Mouse (Mus musculus) kidney, embryonic 15.5 days (tissue): ENCODE measurements around the gene Gm42742. TPM values are rescaled to one million over a fixed set of nuclear protein-coding genes. Genes with fewer than 3 reads are reported as not detected.

Source experiments
- microRNA-seq: library from miRNA; unstranded; fragments of <30 nt; microRNA quantifications from one replicate; pipeline ENCODE4, GENCODE M21; 2016
- polyA plus RNA-seq: library from polyadenylated mRNA; unstranded; fragments of >200 nt; fragmentation: Nextera tagmentation; extraction: Ambion mirVana; gene quantifications from 2 replicates; pipeline ENCODE4 v1.2.1, GENCODE M21; 2015

Gene Gm42742
- polyA plus RNA-seq, 1 experiment from 2014 or later, result 52.6 TPM

Small RNA genes within 50 kb of the gene (microRNA-seq; reads per million reads assigned to microRNA genes)
- gene Gm44343, result not detected

Other genes with a start within 250 kb of the Gm42742 start
- 81.5 and 82.2 TPM in 2 replicates for gene Ypel3, start 244.1 kb downstream of the Gm42742 start, polyA plus RNA-seq
- gene Tbx6, start 239.6 kb downstream of the Gm42742 start, polyA plus RNA-seq, result 0.37 and 0.51 TPM in 2 replicates
- 257 and 272 TPM in 2 replicates for gene Ppp4c, start 228.6 kb downstream of the Gm42742 start, polyA plus RNA-seq
- gene Fam57b, start 223.4 kb downstream of the Gm42742 start, polyA plus RNA-seq, result 0.52 and 0.54 TPM in 2 replicates
- not detected in 2 replicates for gene 4930451I11Rik, start 189.5 kb downstream of the Gm42742 start, polyA plus RNA-seq
- 6.6 and 11.4 TPM in 2 replicates for gene Doc2a, start 173.7 kb downstream of the Gm42742 start, polyA plus RNA-seq
- 36.8 and 40.1 TPM in 2 replicates for gene Hirip3, start 159.1 kb downstream of the Gm42742 start, polyA plus RNA-seq
- 88.9 and 91.0 TPM in 2 replicates for gene Ino80e, start 158.7 kb downstream of the Gm42742 start, polyA plus RNA-seq
- 45.8 and 54.2 TPM in 2 replicates for gene Taok2, start 136.4 kb downstream of the Gm42742 start, polyA plus RNA-seq
- gene Tmem219, start 98.2 kb downstream of the Gm42742 start, polyA plus RNA-seq, result 28.5 and 31.6 TPM in 2 replicates
- gene Kctd13, start 92.2 kb downstream of the Gm42742 start, polyA plus RNA-seq, result 15.5 and 17.0 TPM in 2 replicates
- gene Asphd1, start 71.5 kb downstream of the Gm42742 start, polyA plus RNA-seq, result 0.21 TPM in 1 of 2 replicates, not detected in the other
- 1.3 and 2.5 TPM in 2 replicates for gene Sez6l2, start 70.5 kb downstream of the Gm42742 start, polyA plus RNA-seq
- 106 and 115 TPM in 2 replicates for gene Cdipt, start 45.2 kb downstream of the Gm42742 start, polyA plus RNA-seq
- gene Cdiptos, start 45.0 kb downstream of the Gm42742 start, polyA plus RNA-seq, result 1.4 and 1.5 TPM in 2 replicates
- 15.3 and 16.8 TPM in 2 replicates for gene Mvp, start 6.5 kb downstream of the Gm42742 start, polyA plus RNA-seq
- 0.45 TPM in 1 of 2 replicates, not detected in the other for gene Pagr1b, start 4.6 kb downstream of the Gm42742 start, polyA plus RNA-seq
- gene Pagr1a, start 3.7 kb downstream of the Gm42742 start, polyA plus RNA-seq, result 44.8 and 59.5 TPM in 2 replicates
- gene Prrt2, start 114 bp upstream of the Gm42742 start, polyA plus RNA-seq, result 5.4 and 7.2 TPM in 2 replicates
- gene Maz, start 5.9 kb upstream of the Gm42742 start, polyA plus RNA-seq, result 64.4 and 65.8 TPM in 2 replicates
- gene Kif22, start 21.4 kb upstream of the Gm42742 start, polyA plus RNA-seq, result 136 and 141 TPM in 2 replicates
- not detected in 2 replicates for gene Zg16, start 66.2 kb upstream of the Gm42742 start, polyA plus RNA-seq
- 3.3 and 3.8 TPM in 2 replicates for gene AI467606, start 70.3 kb upstream of the Gm42742 start, polyA plus RNA-seq
- gene Qprt, start 101.1 kb upstream of the Gm42742 start, polyA plus RNA-seq, result 16.7 and 19.0 TPM in 2 replicates
- gene Spn, start 116.7 kb upstream of the Gm42742 start, polyA plus RNA-seq, result 0.32 and 0.37 TPM in 2 replicates
- gene Cd2bp2, start 175.0 kb upstream of the Gm42742 start, polyA plus RNA-seq, result 59.3 and 66.6 TPM in 2 replicates
- gene Tbc1d10b, start 187.4 kb upstream of the Gm42742 start, polyA plus RNA-seq, result 23.4 and 26.7 TPM in 2 replicates
- gene Mylpf, start 187.8 kb upstream of the Gm42742 start, polyA plus RNA-seq, result 51.1 and 90.2 TPM in 2 replicates
- gene Zfp553, start 212.0 kb upstream of the Gm42742 start, polyA plus RNA-seq, result 41.7 and 46.1 TPM in 2 replicates
- 21.3 and 21.7 TPM in 2 replicates for gene Sept1, start 212.0 kb upstream of the Gm42742 start, polyA plus RNA-seq
- gene Zfp771, start 223.2 kb upstream of the Gm42742 start, polyA plus RNA-seq, result 59.3 and 62.3 TPM in 2 replicates
- 224 and 226 TPM in 2 replicates for gene Dctpp1, start 239.6 kb upstream of the Gm42742 start, polyA plus RNA-seq